Mouse (Mus musculus) C2C12 (cell line): Measurements from ENCODE around the gene Galnt10. TPM values are rescaled to one million over a fixed set of nuclear protein-coding genes. Genes with fewer than 3 reads are reported as not detected.

Experiments used
- H3K27me3 ChIP-seq: one replicate; pipeline ENCODE4 v1.6.1; 2011; ENCODE audit not compliant: control insufficient read depth, insufficient read depth, insufficient read length
- H3K36me3 ChIP-seq: one replicate; pipeline ENCODE4 v1.6.1; 2011; ENCODE audit not compliant: control insufficient read depth, insufficient read depth
- H3K4me3 ChIP-seq: one replicate; pipeline ENCODE4 v1.5.1; 2011; ENCODE audit warnings: mild to moderate bottlenecking, control low read depth; ENCODE audit not compliant: poor library complexity, insufficient read depth, severe bottlenecking
- H3K79me2 ChIP-seq: one replicate; pipeline ENCODE4 v1.6.1; 2011; ENCODE audit not compliant: control insufficient read depth, insufficient read depth
- H3K79me3 ChIP-seq: one replicate; pipeline ENCODE4 v1.6.1; 2011; ENCODE audit warnings: low read depth, control low read depth
- H3ac ChIP-seq: one replicate; pipeline ENCODE3; 2011; ENCODE audit warnings: low read depth; ENCODE audit not compliant: control insufficient read depth, insufficient read length
- CEBPB ChIP-seq: IDR thresholded peaks from one replicate; pipeline ENCODE4 v1.6.1; 2011; ENCODE audit warnings: low read depth, mild to moderate bottlenecking, control low read depth, moderate library complexity
- CTCF ChIP-seq: IDR thresholded peaks from one replicate; pipeline ENCODE4 v1.5.1; 2011; ENCODE audit not compliant: control insufficient read depth, insufficient read depth, insufficient read length
- FOSL1 ChIP-seq: IDR thresholded peaks from one replicate; pipeline ENCODE4 v1.8.0; 2011; ENCODE audit warnings: mild to moderate bottlenecking, low read length; ENCODE audit not compliant: poor library complexity, insufficient read depth, severe bottlenecking
- MAX ChIP-seq: IDR thresholded peaks from one replicate; pipeline ENCODE4 v1.6.1; 2011; ENCODE audit warnings: mild to moderate bottlenecking, control low read depth
- MYOD1 ChIP-seq: IDR thresholded peaks from one replicate; pipeline ENCODE4 v1.6.1; 2011; ENCODE audit warnings: low read depth; ENCODE audit not compliant: control insufficient read depth, insufficient read length
- MYOG ChIP-seq: IDR thresholded peaks from one replicate; pipeline ENCODE4 v1.6.1; 2011; ENCODE audit not compliant: control insufficient read depth, insufficient read length; ENCODE audit errors: extremely low read depth
- USF1 ChIP-seq: IDR thresholded peaks from one replicate; pipeline ENCODE4 v1.6.1; 2011; ENCODE audit warnings: low read depth, mild to moderate bottlenecking, control low read depth, moderate library complexity
- polyA plus RNA-seq: library from polyadenylated mRNA; unstranded; fragments of >200 nt; fragmentation: generic; extraction: Trizol; gene quantifications from one replicate; pipeline ENCODE4 v1.2.1, GENCODE M21; 2012; ENCODE audit warnings: missing spikeins

Gene Galnt10
- polyA plus RNA-seq, 1 experiment: 43.0 TPM

GRCm38 (mm10) chr11:57615871-57616270 lies 29.4 kb upstream of the Galnt10 start:
- no peak overlapping the region for H3K4me3 ChIP-seq
- no peaks in the 10 kb centered on the region for H3K79me3 ChIP-seq
- no peak for TF ChIP-seq CEBPB
- TF ChIP-seq MYOD1: no peak
- TF ChIP-seq MAX: no peak
- TF ChIP-seq CTCF: no peak
- TF ChIP-seq MYOG: no peak
- no peak for TF ChIP-seq USF1
- TF ChIP-seq FOSL1: no peak
- H3K36me3 ChIP-seq: no peaks in the 10 kb centered on the region
- H3K27me3 ChIP-seq: peaks cover 3% of the 10 kb centered on the region
- no peak overlapping the region for H3ac ChIP-seq
- H3K79me2 ChIP-seq: no peaks in the 10 kb centered on the region

GRCm38 (mm10) chr11:57617526-57618264 lies 27.5 kb upstream of the Galnt10 start:
- Histone ChIP-seq H3K36me3 (no peaks in the 10 kb centered on the region), H3K79me3 (no peaks in the 10 kb centered on the region), H3K27me3 (peaks cover 3% of the 10 kb centered on the region), H3K79me2 (no peaks in the 10 kb centered on the region), H3ac (no peak overlapping the region), H3K4me3 (no peak overlapping the region)
- no peak for TF ChIP-seq CEBPB
- peak; percentile 15 for TF ChIP-seq CTCF

- H3K79me2 ChIP-seq: no peaks in the 10 kb centered on the region
- no peak overlapping the region for H3K4me3 ChIP-seq
- no peak overlapping the region for H3ac ChIP-seq
- TF ChIP-seq MYOG: no peak
- TF ChIP-seq FOSL1: no peak
- no peak for TF ChIP-seq USF1
- TF ChIP-seq MYOD1: no peak
- no peak for TF ChIP-seq CEBPB
- no peak for TF ChIP-seq MAX
- no peak for TF ChIP-seq CTCF
- H3K27me3 ChIP-seq: no peaks in the 10 kb centered on the region
- H3K79me3 ChIP-seq: no peaks in the 10 kb centered on the region
- no peaks in the 10 kb centered on the region for H3K36me3 ChIP-seq
Measured at GRCm38 (mm10) chr11:57621472-57621871, 23.8 kb upstream of the Galnt10 start.

GRCm38 (mm10) chr11:57621876-57622275 lies 23.4 kb upstream of the Galnt10 start:
- no peaks in the 10 kb centered on the region for H3K79me2 ChIP-seq
- no peak overlapping the region for H3K4me3 ChIP-seq
- no peaks in the 10 kb centered on the region for H3K27me3 ChIP-seq
- H3K36me3 ChIP-seq: no peaks in the 10 kb centered on the region
- no peak overlapping the region for H3ac ChIP-seq
- no peaks in the 10 kb centered on the region for H3K79me3 ChIP-seq
- TF ChIP-seq USF1: no peak
- TF ChIP-seq FOSL1: no peak
- TF ChIP-seq MAX: no peak
- TF ChIP-seq CTCF: no peak
- no peak for TF ChIP-seq CEBPB
- TF ChIP-seq MYOG: no peak
- TF ChIP-seq MYOD1: no peak

GRCm38 (mm10) chr11:57624490-57624893 lies 20.8 kb upstream of the Galnt10 start:
- Histone ChIP-seq H3K4me3 (no peak overlapping the region), H3K36me3 (no peaks in the 10 kb centered on the region), H3K79me2 (no peaks in the 10 kb centered on the region), H3K79me3 (no peaks in the 10 kb centered on the region), H3ac (no peak overlapping the region), H3K27me3 (no peaks in the 10 kb centered on the region)
- TF ChIP-seq MYOD1: no peak
- no peak for TF ChIP-seq MAX
- no peak for TF ChIP-seq MYOG
- TF ChIP-seq USF1: no peak
- no peak for TF ChIP-seq FOSL1
- no peak for TF ChIP-seq CEBPB
- no peak for TF ChIP-seq CTCF

- Histone ChIP-seq H3ac (no peak overlapping the region), H3K79me2 (no peaks in the 10 kb centered on the region), H3K27me3 (no peaks in the 10 kb centered on the region), H3K36me3 (no peaks in the 10 kb centered on the region), H3K4me3 (no peak overlapping the region), H3K79me3 (no peaks in the 10 kb centered on the region)
- no peak for TF ChIP-seq CTCF
- TF ChIP-seq USF1: no peak
- no peak for TF ChIP-seq MYOD1
- no peak for TF ChIP-seq MYOG
- no peak for TF ChIP-seq CEBPB
- no peak for TF ChIP-seq FOSL1
- TF ChIP-seq MAX: no peak
Measured at GRCm38 (mm10) chr11:57625465-57625864, 19.8 kb upstream of the Galnt10 start.
